Mouse (Mus musculus) brown adipose tissue, adult 24 weeks (tissue): ENCODE measurements around the gene Klhl5. TPM values are rescaled to one million over a fixed set of nuclear protein-coding genes. Genes with fewer than 3 reads are reported as not detected.

Experiments
- H3K27ac ChIP-seq: fragments of 200-500 bp; replicated peaks from 2 replicates; pipeline ENCODE4 v1.5.1; 2012; ENCODE audit warnings: low read depth, mild to moderate bottlenecking, low read length
- H3K4me1 ChIP-seq: fragments of 200-500 bp; 2 replicates; pipeline ENCODE4 v1.6.1; 2012; ENCODE audit warnings: low read length, mixed read lengths; ENCODE audit not compliant: control insufficient read depth, insufficient read depth, insufficient read length
- H3K4me3 ChIP-seq: fragments of 200-500 bp; 2 replicates; pipeline ENCODE4 v1.5.1; 2012; ENCODE audit warnings: low read depth, mild to moderate bottlenecking, low read length, moderate library complexity; ENCODE audit not compliant: insufficient read depth
- polyA plus RNA-seq: library from polyadenylated mRNA; stranded (reverse); fragments of >200 nt; gene quantifications from 2 replicates; pipeline ENCODE4 v1.2.4, GENCODE M21; 2012; ENCODE audit not compliant: missing spikeins, insufficient read depth, insufficient read length

Gene Klhl5
- polyA plus RNA-seq, 1 experiment, result 33.9 TPM

- Histone ChIP-seq H3K4me1 (peaks cover 5% of the 10 kb centered on the region; the same call in 1 of the 2 replicates), H3K27ac (peak overlapping the region; percentile 84), H3K4me3 (no peak overlapping the region)
Observed at GRCm38 (mm10) chr5:65113323-65113722, 6.0 kb downstream of the Klhl5 start.

GRCm38 (mm10) chr5:65116789-65117188 lies 9.4 kb downstream of the Klhl5 start:
- Histone ChIP-seq H3K4me3 (no peak overlapping the region), H3K4me1 (peaks cover 24% of the 10 kb centered on the region), H3K27ac (no peak overlapping the region)

DNA sequence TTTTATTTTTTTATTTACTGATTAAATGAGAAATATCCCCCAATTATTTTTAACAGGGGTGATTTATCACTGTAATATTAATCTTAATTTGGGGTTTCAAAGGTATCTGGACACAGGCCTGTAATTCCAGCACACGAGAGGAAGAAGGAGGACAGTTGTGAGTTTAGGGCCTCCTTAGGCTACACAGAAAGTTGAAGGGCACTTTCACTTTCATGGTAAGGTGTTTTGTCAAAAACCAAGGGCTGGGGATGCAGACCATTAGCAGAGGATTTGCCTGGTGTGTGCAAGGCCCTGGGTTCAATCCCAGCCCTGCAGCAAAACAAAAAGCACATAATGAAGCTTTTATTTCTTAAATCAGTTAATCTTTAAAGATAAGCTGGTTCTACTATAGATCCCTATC lies 12.2 kb downstream of the Klhl5 start:
- Histone ChIP-seq H3K27ac (no peak overlapping the region), H3K4me1 (peaks cover 25% of the 10 kb centered on the region), H3K4me3 (no peak overlapping the region)

- H3K4me1 ChIP-seq, result peaks cover 25% of the 10 kb centered on the region
- H3K27ac ChIP-seq, result 0 out of 2 replicates have a peak overlapping the region, but pooled peaks have one; percentile 10
- no peak overlapping the region for H3K4me3 ChIP-seq
Observed at GRCm38 (mm10) chr5:65119918-65120317, 12.6 kb downstream of the Klhl5 start.

DNA sequence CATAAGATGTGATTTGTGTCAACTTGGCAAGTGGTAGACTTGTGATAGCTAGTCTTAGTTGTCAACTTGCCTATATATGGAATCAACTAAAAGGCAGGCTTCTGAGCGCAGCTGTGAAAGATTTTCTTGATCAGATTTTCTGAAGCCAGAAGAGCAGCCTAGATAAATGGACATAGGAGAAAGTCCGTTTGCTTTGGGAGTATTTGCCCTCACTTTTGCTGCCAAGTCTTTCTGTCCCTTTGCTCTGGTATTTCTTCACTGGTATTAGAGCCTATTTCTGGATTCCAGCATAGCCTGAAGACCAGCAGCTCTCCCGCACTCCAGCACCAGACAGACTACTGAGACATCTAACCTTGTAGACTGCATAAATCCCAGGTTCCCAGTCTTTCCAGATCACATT lies 15.3 kb downstream of the Klhl5 start:
- no peak overlapping the region for H3K27ac ChIP-seq
- no peak overlapping the region for H3K4me3 ChIP-seq

GRCm38 (mm10) chr5:65126137-65126536 lies 18.8 kb downstream of the Klhl5 start:
- no peak overlapping the region for H3K4me3 ChIP-seq

More for the DNA sequence above, 15.3 kb downstream of the Klhl5 start:
- H3K4me1 ChIP-seq, result peaks cover 25% of the 10 kb centered on the region

GRCm38 (mm10) chr5:65128481-65128880 lies 21.1 kb downstream of the Klhl5 start:
- Histone ChIP-seq H3K4me1 (peaks cover 6% of the 10 kb centered on the region), H3K4me3 (no peak overlapping the region), H3K27ac (no peak overlapping the region)

More at GRCm38 (mm10) chr5:65126137-65126536, 18.8 kb downstream of the Klhl5 start:
- Histone ChIP-seq H3K27ac (no peak overlapping the region), H3K4me1 (peaks cover 16% of the 10 kb centered on the region)

DNA sequence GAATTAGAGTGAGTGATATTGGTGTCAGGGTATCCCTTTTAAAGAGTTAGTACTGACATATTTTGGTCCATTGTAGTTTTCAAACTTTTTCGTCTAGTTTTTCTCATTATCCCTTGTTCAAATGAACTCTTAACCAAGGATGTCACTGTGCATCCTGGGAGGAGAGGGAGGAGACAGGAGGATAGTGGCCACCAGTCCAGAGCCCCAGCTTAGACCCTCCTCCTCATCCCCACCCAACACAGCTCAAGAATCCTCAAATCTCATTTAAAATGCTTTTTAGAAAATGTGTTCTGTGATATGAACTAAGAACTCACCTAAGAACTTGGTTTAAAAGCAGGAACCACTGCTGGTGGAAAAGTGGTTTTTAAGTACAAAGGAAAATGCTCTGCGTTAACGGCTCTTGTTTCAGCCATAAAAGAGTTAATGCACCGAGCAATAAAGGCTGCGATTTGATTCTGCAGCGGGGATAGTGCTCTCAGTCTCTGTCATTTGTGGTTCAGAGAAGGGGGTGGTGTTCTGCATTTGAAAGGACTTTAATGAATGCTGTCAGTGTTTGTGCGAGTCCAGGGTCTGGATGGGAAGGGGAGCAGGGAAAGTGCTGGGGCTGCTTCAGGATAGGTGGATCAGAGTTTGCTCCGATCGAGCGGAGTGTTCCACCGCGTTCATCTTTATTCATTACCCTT lies 23.3 kb downstream of the Klhl5 start:
- Histone ChIP-seq H3K27ac (no peak overlapping the region), H3K4me1 (peaks cover 6% of the 10 kb centered on the region), H3K4me3 (peak overlapping the region; percentile 33)

DNA sequence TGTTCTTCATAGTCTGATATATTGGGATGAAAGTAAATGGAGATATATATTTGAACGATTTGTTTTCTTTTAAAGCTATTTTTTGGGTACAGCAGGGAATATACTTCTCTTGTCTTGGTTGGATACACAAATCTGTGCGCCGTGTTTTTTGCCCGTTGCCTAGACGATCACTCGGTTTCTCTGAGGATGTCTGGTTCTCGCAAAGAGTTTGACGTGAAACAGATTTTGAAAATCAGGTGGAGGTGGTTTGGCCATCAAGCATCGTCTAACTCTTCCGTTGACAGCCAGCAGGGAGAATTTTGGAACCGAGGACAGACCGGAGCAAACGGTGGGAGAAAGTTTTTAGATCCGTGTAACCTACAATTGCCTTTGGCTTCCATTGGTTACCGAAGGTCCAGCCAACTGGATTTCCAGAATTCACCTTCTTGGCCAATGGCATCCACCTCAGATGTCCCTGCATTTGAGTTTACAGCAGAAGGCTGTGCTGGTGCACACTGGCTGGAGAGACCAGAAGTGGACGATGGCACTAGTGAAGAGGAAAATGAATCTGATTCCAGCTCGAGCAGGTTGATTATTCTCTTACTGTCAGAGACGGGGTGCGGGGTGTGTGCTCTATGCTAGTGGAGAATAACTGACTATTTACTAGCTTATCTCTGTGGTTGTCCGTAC lies 24.0 kb downstream of the Klhl5 start:
- H3K4me3 ChIP-seq, result peak overlapping the region; percentile 39

DNA sequence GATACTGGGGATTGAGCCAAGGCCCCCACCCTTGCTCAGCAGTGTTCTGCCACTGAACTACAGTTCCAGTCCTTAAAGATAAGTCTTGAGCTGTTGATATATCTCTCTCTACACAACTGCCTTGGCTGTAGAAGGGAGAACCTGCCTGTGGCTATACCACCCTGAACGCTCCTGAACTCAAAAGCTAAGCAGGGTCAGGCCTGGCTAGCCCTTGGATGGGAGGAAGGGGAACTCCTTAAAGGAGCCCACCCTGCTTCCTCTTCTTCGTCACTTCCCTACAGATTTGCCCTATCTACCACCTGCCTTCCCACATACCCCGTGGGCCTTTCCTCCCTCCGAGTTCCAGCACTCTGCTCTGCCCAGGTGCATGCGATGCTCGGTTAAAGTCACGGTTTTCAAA lies 28.8 kb downstream of the Klhl5 start:
- no peak overlapping the region for H3K4me3 ChIP-seq
- H3K27ac ChIP-seq, result no peak overlapping the region
- H3K4me1 ChIP-seq, result no peaks in the 10 kb centered on the region

More for the DNA sequence above, 24.0 kb downstream of the Klhl5 start:
- Histone ChIP-seq H3K27ac (no peak overlapping the region), H3K4me1 (peaks cover 6% of the 10 kb centered on the region)

- Histone ChIP-seq H3K4me1 (no peaks in the 10 kb centered on the region), H3K4me3 (no peak overlapping the region), H3K27ac (no peak overlapping the region)
Observed at GRCm38 (mm10) chr5:65137073-65137472, 29.7 kb downstream of the Klhl5 start.

GRCm38 (mm10) chr5:65141242-65141641 lies 33.9 kb downstream of the Klhl5 start:
- no peak overlapping the region for H3K27ac ChIP-seq
- no peak overlapping the region for H3K4me3 ChIP-seq
- H3K4me1 ChIP-seq, result no peaks in the 10 kb centered on the region

DNA sequence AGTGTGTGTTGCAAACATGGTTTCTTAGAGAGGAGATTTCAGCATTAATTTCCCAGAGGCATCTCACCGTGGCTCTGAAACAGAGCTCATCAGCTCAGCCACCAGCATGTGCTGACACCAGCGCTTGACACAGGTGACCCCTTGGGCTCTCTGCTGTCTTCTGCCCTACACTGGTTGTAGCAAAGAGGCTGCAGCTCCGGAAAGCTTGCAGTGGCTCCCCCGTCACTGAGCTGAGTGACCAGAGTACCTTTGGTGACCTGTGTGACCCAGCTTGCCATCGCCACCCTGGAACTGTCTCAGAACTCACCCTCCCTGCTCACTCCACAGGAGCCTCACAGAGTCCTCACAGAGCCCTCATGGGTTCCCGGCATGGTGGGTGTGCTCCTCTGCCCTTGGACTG lies 34.9 kb downstream of the Klhl5 start:
- Histone ChIP-seq H3K4me3 (no peak overlapping the region), H3K4me1 (no peaks in the 10 kb centered on the region), H3K27ac (no peak overlapping the region)

DNA sequence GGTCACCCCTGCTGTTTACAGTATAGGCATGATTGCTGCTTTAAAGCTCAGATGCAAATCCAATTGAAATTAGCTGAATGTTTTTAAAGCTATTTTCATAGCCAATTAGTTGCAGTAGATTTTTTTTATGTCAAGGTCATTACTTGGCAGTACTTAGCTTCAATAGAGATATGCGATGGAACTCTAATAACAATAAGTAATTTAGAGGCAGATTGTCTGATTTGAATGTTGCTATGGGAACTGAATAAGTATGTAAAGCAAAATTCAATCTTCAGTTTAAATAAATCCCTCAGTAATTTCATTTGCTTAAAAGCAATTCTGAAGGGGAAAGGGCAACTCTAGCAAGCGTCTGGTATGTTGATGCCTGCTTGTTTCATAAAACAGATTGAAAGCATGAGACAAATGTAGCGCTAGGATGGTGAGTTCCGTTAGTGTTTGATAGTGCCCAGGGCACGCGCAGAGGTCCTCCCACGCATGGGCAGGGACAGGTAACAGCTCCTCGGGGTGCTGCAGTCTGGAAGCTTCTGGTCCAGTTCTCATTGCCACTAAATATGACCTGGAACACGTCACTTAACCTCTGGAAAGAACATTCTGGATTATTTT lies 38.3 kb downstream of the Klhl5 start:
- H3K4me3 ChIP-seq, result no peak overlapping the region
- H3K4me1 ChIP-seq, result no peaks in the 10 kb centered on the region
- H3K27ac ChIP-seq, result no peak overlapping the region

- Histone ChIP-seq H3K4me3 (no peak overlapping the region), H3K4me1 (no peaks in the 10 kb centered on the region), H3K27ac (no peak overlapping the region)
Observed at GRCm38 (mm10) chr5:65146749-65147148, 39.4 kb downstream of the Klhl5 start.
